Mouse (Mus musculus) neural tube, embryonic 11.5 days (tissue): ENCODE data around the gene Agbl4. TPM values are rescaled to one million over a fixed set of nuclear protein-coding genes. Genes with fewer than 3 reads are reported as not detected.

Experiments
- ATAC-seq: fragments of 200-750 bp; cut with Nextera tagmentation; 2 replicates; pipeline ENCODE4 v1.8.0; 2017; ENCODE audit warnings: moderate number of reproducible peaks, mild to moderate bottlenecking, moderate TSS enrichment, moderate library complexity; ENCODE audit not compliant: insufficient read depth, low FRiP score, low TSS enrichment
- DNase-seq: peaks from one replicate; pipeline ENCODE4 v3.0.0-alpha.2; 2015; ENCODE audit warnings: low spot score
- H3K27ac ChIP-seq: fragments of 300-500 bp; sonication (generic); 2 replicates; pipeline ENCODE4 v1.5.1; 2014; ENCODE audit warnings: low read depth, mild to moderate bottlenecking, low read length
- H3K27me3 ChIP-seq: fragments of 300-500 bp; sonication (generic); 2 replicates; pipeline ENCODE4 v1.6.1; 2014; ENCODE audit warnings: mild to moderate bottlenecking, low read length, mixed read lengths; ENCODE audit not compliant: control insufficient read depth, insufficient read depth
- H3K36me3 ChIP-seq: fragments of 300-500 bp; sonication (generic); 2 replicates; pipeline ENCODE4 v1.6.1; 2014; ENCODE audit warnings: mild to moderate bottlenecking, low read length, moderate library complexity, mixed read lengths; ENCODE audit not compliant: control insufficient read depth, insufficient read depth
- H3K4me1 ChIP-seq: fragments of 300-500 bp; sonication (generic); 2 replicates; pipeline ENCODE4 v1.6.1; 2014; ENCODE audit warnings: low read length, mixed read lengths; ENCODE audit not compliant: control insufficient read depth, insufficient read depth
- H3K4me2 ChIP-seq: fragments of 300-500 bp; sonication (generic); 2 replicates; pipeline ENCODE4 v1.6.1; 2014; ENCODE audit warnings: low read depth, mild to moderate bottlenecking, moderate library complexity
- H3K4me3 ChIP-seq: fragments of 300-500 bp; sonication (generic); 2 replicates; pipeline ENCODE4 v1.5.1; 2014; ENCODE audit warnings: low read depth, low read length
- H3K9ac ChIP-seq: fragments of 300-500 bp; sonication (generic); 2 replicates; pipeline ENCODE4 v1.6.1; 2014; ENCODE audit warnings: mild to moderate bottlenecking, low read length
- H3K9me3 ChIP-seq: fragments of 300-500 bp; sonication (generic); 2 replicates; pipeline ENCODE4 v1.6.1; 2016; ENCODE audit warnings: low read length; ENCODE audit not compliant: control insufficient read depth
- WGBS: fragments of 180-500 bp; shearing (Covaris S2); extraction: QIAGEN DNeasy Blood & Tissue Kit; methylation state at CpG from one replicate; pipeline ENCODE4 v1.1.7; 2014; 5-methylcytosine and 5-hydroxymethylcytosine counted together
- polyA plus RNA-seq: library from polyadenylated mRNA; unstranded; fragments of >200 nt; fragmentation: Nextera tagmentation; extraction: Ambion mirVana; gene quantifications from 2 replicates; pipeline ENCODE4 v1.2.1, GENCODE M21; 2014

Agbl4 gene
- polyA plus RNA-seq, 1 experiment from 2014 or later = 1.1 TPM

DNA sequence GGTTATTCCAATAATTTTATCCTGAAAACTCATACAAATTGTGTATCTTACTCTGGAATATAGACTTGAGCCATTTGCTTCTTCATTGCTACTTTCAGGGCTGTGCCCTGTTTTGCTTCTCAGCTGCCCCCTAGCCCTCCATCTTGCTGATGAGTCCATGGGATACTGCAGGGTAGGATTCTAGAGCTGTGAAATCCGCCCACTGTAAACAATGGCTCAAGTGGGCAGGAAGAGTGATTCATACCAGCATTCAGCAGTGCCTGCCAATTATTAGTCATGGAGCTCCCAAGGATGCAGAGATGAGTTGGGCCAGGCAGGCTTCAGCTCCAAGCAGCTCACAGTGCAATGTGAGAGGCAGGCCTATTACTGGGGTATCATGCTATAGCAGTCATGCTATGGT, 1200.5 kb downstream of the Agbl4 start:
- Histone ChIP-seq H3K9ac (no peak overlapping the region), H3K4me2 (no peak overlapping the region), H3K27ac (no peak overlapping the region), H3K4me1 (no peaks in the 10 kb centered on the region), H3K4me3 (no peak overlapping the region), H3K36me3 (no peaks in the 10 kb centered on the region), H3K27me3 (no peaks in the 10 kb centered on the region), H3K9me3 (no peaks in the 10 kb centered on the region)
- ATAC-seq (no peak), DNase-seq (no peak)
- 80% methylated on average over 1 of the region's 1 CpGs for WGBS

DNA sequence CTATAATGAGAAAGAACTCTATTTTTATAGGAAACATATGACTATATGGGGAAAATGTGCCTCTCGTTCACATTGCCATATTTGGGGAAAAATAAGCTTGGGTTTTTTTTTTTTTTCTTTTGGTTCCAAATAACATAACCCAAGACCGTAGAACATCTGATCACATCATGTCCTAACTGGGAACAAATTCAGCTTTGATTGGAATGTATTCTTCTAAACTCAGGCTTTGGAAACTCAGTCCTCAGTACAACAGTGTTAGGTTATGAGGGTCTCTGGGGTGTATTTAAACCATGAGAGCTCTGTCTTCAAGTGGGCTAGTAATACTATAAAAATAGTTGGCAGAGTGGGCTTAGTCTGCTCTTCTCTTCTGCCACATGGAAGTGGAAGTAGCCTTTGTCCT, 1205.7 kb downstream of the Agbl4 start:
- no peaks in the 10 kb centered on the region for H3K9me3 ChIP-seq

DNA sequence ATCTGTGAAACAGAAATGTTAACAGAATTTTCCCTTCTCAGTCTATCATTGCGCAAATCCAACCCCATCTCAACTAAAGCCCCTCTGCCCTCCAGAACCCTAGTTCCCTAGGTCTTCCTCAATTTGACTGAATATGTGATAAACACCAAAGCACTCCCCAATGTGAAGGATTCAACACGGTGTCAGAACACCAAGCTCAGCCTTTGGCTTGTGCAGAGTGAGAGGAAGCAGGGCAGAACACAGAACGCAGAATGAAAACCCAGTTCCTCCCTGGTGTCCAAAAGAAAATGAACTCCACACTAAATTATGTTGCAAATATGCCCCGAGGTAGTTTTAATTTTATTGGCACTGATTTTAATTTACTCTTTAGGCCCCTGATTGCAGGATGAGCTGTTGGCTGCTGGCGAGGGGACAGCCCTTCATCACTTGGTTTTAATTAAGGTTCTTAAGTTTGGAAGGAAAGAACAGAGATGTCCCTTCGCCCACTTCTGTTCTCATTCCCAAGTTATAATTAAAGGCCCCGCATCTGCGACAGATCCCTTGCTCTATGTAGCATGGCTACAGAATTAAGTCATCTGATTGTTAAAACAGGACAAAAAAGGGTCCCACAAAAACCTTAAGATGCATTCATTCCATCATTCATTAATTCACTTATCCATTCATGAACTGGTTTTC, 1210.5 kb downstream of the Agbl4 start:
- DNase-seq = no peak
- Histone ChIP-seq H3K4me2 (no peak overlapping the region), H3K9ac (no peak overlapping the region), H3K9me3 (no peaks in the 10 kb centered on the region), H3K27ac (no peak overlapping the region), H3K4me3 (no peak overlapping the region), H3K36me3 (no peaks in the 10 kb centered on the region), H3K27me3 (no peaks in the 10 kb centered on the region), H3K4me1 (no peaks in the 10 kb centered on the region)
- ATAC-seq = no peak
- WGBS = 84% methylated on average over 8 of the region's 8 CpGs

More for the DNA sequence above, 1205.7 kb downstream of the Agbl4 start:
- no peak overlapping the region for H3K9ac ChIP-seq
- no peak overlapping the region for H3K4me3 ChIP-seq
- no peaks in the 10 kb centered on the region for H3K36me3 ChIP-seq
- no peak overlapping the region for H3K4me2 ChIP-seq
- H3K27ac ChIP-seq = no peak overlapping the region
- ATAC-seq (no peak), DNase-seq (no peak)
- whole genome bisulfite sequencing = 89% methylated on average over 2 of the region's 2 CpGs
- H3K4me1 ChIP-seq = no peaks in the 10 kb centered on the region
- no peaks in the 10 kb centered on the region for H3K27me3 ChIP-seq

DNA sequence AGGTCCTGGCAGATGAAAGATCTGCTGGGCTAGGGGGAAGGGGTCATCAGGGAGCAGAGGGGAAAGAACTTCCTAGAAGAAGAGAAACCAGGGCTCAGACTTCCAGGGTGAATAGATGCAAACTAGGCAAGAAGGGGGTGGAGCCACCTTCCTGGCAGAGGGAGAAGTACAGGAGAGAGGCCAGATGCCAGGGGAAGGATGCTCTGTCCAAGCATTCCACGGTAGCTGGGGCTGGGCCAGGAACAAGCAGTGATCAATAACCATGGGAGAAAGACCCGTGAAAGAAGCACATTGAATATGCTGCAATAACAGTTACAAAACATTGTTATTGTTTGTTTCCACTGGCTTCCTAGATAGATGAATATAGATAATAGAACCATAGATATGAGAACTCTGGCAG, 1224.4 kb downstream of the Agbl4 start:
- H3K27ac ChIP-seq = no peak overlapping the region
- H3K9ac ChIP-seq = no peak overlapping the region
- no peaks in the 10 kb centered on the region for H3K27me3 ChIP-seq
- DNase-seq = no peak
- no peak overlapping the region for H3K4me3 ChIP-seq
- H3K4me1 ChIP-seq = no peaks in the 10 kb centered on the region
- 64% methylated on average over 2 of the region's 2 CpGs for WGBS
- ATAC-seq = no peak
- no peaks in the 10 kb centered on the region for H3K36me3 ChIP-seq
- no peaks in the 10 kb centered on the region for H3K9me3 ChIP-seq
- no peak overlapping the region for H3K4me2 ChIP-seq

DNA sequence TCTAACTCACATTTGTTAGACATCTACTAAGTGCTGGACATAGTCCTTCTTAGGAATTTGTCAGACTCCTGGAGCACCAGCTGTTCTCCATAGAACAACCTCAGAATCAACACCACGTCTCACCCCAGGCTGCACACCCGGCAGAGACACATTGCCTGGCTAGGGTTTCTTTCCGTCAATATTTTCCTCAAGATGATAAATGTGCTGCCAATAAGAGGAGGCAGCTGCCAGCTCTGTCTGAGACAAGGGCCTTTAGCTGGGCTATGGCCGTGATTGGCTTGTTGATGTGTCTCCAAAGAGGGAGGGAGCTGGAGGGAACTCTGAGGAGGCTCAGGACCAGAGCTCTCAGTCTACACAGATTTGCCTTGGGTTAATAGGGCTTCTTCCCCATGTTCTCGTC, 1227.5 kb downstream of the Agbl4 start:
- no peak overlapping the region for H3K4me2 ChIP-seq
- no peak overlapping the region for H3K27ac ChIP-seq
- H3K36me3 ChIP-seq = no peaks in the 10 kb centered on the region
- ATAC-seq (no peak), DNase-seq (no peak)
- no peaks in the 10 kb centered on the region for H3K4me1 ChIP-seq
- no peaks in the 10 kb centered on the region for H3K9me3 ChIP-seq
- H3K4me3 ChIP-seq = no peak overlapping the region
- H3K9ac ChIP-seq = no peak overlapping the region
- WGBS = 65% methylated on average over 5 of the region's 5 CpGs
- no peaks in the 10 kb centered on the region for H3K27me3 ChIP-seq

DNA sequence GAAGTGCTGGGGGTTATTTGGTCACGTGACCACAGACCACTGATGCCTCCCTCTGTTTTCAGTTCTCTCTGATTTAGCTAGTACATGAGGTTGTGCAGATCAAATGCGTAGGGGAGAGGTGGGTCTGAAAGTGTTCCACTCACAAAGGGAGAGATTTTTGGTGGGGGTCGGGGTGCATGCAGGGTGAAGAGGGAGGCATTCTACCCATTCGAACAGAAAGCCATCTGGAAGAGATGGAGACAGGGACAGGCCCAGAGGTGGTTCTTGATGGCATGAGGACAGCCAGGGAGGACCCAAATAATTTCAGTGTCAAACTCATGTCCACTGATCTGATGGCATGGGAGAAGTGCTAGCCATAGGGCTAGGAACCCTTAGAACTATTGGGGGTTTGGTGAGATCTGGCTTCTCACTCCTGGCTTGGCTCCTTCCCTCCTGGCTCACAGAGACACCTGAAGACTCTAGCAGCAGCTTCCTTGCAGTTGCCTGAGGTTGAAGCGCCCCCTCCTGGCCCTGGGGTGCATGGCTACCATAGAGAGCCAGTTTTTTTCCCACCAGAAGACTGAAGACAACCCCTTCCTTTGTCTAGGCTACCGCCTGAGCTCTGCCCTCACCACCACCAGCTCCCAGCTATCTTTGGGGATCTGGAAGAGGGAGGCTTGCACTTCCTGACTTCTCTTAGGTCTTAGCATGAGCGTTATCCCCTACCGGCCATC, 1228.8 kb downstream of the Agbl4 start:
- WGBS = 42% methylated on average over 8 of the region's 8 CpGs
- no peak overlapping the region for H3K27ac ChIP-seq

DNA sequence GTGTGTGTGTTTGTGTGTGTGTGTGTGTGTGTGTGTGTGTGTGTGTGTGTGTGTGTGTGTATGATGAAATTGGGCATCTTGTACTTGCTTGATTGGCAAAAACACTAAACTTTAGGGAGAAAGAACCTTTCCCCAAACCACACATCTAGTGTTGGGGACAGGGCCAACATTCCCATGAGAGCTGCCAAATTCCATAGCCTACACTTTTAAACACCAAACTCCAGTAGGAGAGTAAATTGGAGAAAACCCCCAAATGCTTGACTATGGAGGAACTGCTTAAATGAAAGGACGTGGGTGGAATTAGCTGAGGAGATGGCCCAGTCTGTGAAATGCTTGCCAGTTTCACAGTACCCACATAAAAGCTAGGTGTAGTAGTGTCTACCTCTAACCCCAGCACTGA, 1235.2 kb downstream of the Agbl4 start:
- Histone ChIP-seq H3K9ac (no peak overlapping the region), H3K27ac (no peak overlapping the region), H3K4me1 (no peaks in the 10 kb centered on the region), H3K36me3 (no peaks in the 10 kb centered on the region), H3K9me3 (no peaks in the 10 kb centered on the region), H3K4me2 (no peak overlapping the region), H3K4me3 (no peak overlapping the region), H3K27me3 (no peaks in the 10 kb centered on the region)
- no peak for DNase-seq
- WGBS = 89% methylated on average over 1 of the region's 1 CpGs
- ATAC-seq = no peak

More for the DNA sequence above, 1228.8 kb downstream of the Agbl4 start:
- H3K4me1 ChIP-seq = no peaks in the 10 kb centered on the region
- peak; percentile 81 for ATAC-seq
- DNase-seq = peak; percentile 82
- H3K4me2 ChIP-seq = no peak overlapping the region
- no peaks in the 10 kb centered on the region for H3K27me3 ChIP-seq
- no peaks in the 10 kb centered on the region for H3K36me3 ChIP-seq
- H3K4me3 ChIP-seq = no peak overlapping the region
- H3K9ac ChIP-seq = no peak overlapping the region
- no peaks in the 10 kb centered on the region for H3K9me3 ChIP-seq

DNA sequence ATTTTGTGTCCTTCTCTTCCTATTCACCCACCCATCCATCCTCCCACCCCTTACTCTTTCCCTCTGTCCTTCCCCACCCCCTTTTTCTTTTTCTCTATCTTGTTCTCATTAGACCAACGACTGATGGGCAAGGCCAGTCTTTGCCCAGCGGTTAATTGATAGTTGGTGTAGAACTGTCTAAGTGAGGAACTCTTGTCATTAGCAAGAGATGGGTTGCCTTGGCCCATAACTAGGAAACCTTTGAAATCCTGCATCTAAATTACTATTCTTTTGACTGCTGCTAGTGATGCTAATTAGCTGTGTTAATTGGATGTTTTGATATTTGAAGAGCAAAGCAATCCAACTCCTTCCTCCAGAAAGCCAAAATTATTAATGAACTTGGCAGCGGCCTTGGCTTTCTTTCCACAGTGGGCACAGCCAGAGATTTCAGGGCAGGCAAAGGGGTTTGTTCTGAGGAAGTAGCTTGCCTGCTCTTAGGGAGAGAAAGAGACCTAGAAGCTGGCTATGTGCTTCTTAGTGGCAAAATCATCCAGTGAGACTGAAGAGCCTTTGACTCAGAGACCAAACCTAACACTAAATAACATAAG, 1238.2 kb downstream of the Agbl4 start:
- no peak for DNase-seq
- no peak overlapping the region for H3K4me3 ChIP-seq
- H3K27me3 ChIP-seq = no peaks in the 10 kb centered on the region
- no peaks in the 10 kb centered on the region for H3K4me1 ChIP-seq
- no peak overlapping the region for H3K4me2 ChIP-seq
- H3K9me3 ChIP-seq = no peaks in the 10 kb centered on the region
- 82% methylated on average over 3 of the region's 3 CpGs for WGBS
- no peak for ATAC-seq
- no peak overlapping the region for H3K9ac ChIP-seq
- no peak overlapping the region for H3K27ac ChIP-seq
- H3K36me3 ChIP-seq = no peaks in the 10 kb centered on the region
